Mouse (Mus musculus) small intestine, adult 2 months (tissue): ENCODE measurements around the gene Pkp3.

ENCODE experiments used
- CTCF ChIP-seq: fragments of 200-500 bp; IDR thresholded peaks from 2 replicates; pipeline ENCODE4 v1.5.1; 2012; ENCODE audit warnings: low read depth, mild to moderate bottlenecking, control low read depth, inconsistent platforms, low read length, moderate library complexity, mixed read lengths; ENCODE audit not compliant: insufficient replicate concordance, insufficient read length; ENCODE audit errors: extremely low read depth
- POLR2A ChIP-seq: fragments of 200-500 bp; IDR thresholded peaks from 2 replicates; pipeline ENCODE4 v1.6.1; 2012; ENCODE audit warnings: low read depth, mild to moderate bottlenecking, control low read depth, inconsistent platforms, low read length, moderate library complexity

DNA sequence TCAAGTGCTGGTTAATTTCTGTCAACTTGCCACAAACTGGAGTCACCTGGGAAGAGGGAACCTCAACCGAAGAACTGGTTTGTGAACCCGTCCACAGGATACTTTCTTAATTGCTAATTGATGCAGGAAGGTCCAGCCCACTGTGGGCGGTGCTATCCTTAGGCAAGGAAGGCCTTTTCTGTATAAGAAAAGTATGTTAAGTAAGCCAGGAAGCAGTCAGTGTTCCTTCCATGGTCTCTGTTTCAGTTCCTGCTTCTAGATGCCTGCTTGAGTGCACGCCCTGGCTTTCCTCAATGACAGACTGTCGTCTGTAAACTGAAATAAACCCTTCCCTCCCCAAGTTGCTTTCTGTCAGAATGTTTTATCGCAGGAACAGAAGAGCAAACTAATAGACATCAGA, 21.0 kb upstream of the Pkp3 start:
- no peak for TF ChIP-seq POLR2A
- TF ChIP-seq CTCF = no peak
